Mouse (Mus musculus): ENCODE measurements around the gene Scn4b. TPM values are rescaled to one million over a fixed set of nuclear protein-coding genes. Genes with fewer than 3 reads are reported as not detected.

Scn4b gene
- polyA plus RNA-seq, 1 experiment from 2014 or later: 0.08 TPM

GRCm38 (mm10) chr9:45105596-45106374 lies 32.4 kb upstream of the Scn4b start:
- Histone ChIP-seq H3K36me3 (ENCODE audit: control insufficient read depth, insufficient read depth, low read length) (no peaks in the 10 kb centered on the region), H3K4me2 (no peak overlapping the region), H3K9me3 (ENCODE audit: control insufficient read depth, low read length) (no peaks in the 10 kb centered on the region), H3K4me1 (ENCODE audit: control insufficient read depth, insufficient read depth, low read length) (no peaks in the 10 kb centered on the region), H3K4me3 (ENCODE audit: low read depth, low read length) (no peak overlapping the region), H3K9ac (ENCODE audit: low read length) (no peak overlapping the region), H3K27ac (ENCODE audit: low read depth, low read length) (no peak overlapping the region), H3K27me3 (ENCODE audit: control insufficient read depth, insufficient read depth, low read length) (no peaks in the 10 kb centered on the region)
- ATAC-seq (ENCODE audit: low FRiP score): no peak
- 92% methylated on average over 2 of the region's 2 CpGs for WGBS
- no peak for DNase-seq (ENCODE audit: low spot score, missing footprints)

GRCm38 (mm10) chr9:45115706-45116105 lies 22.5 kb upstream of the Scn4b start:
- peak overlapping the region; percentile 41 for H3K4me2 ChIP-seq
- no peak overlapping the region for H3K27ac ChIP-seq (ENCODE audit: low read depth, low read length)
- 3% methylated on average over 14 of the region's 14 CpGs for WGBS
- H3K27me3 ChIP-seq (ENCODE audit: control insufficient read depth, insufficient read depth, low read length): no peaks in the 10 kb centered on the region; the same call in 1 of the 2 replicates
- no peaks in the 10 kb centered on the region for H3K36me3 ChIP-seq (ENCODE audit: control insufficient read depth, insufficient read depth, low read length)
- no peaks in the 10 kb centered on the region for H3K9me3 ChIP-seq (ENCODE audit: control insufficient read depth, low read length)
- ATAC-seq (ENCODE audit: low FRiP score): 0 out of 2 replicates have a peak, but pooled peaks have one; percentile 38
- peak; percentile 96 for DNase-seq (ENCODE audit: low spot score, missing footprints)
- H3K9ac ChIP-seq (ENCODE audit: low read length): peak overlapping the region; percentile 17; the same call in 1 of the 2 replicates
- peak overlapping the region; percentile 23 for H3K4me3 ChIP-seq (ENCODE audit: low read depth, low read length)
- H3K4me1 ChIP-seq (ENCODE audit: control insufficient read depth, insufficient read depth, low read length): peaks cover 4% of the 10 kb centered on the region; the same call in 1 of the 2 replicates

GRCm38 (mm10) chr9:45116819-45117218 lies 21.4 kb upstream of the Scn4b start:
- WGBS: 70% methylated on average over 9 of the region's 9 CpGs
- DNase-seq (ENCODE audit: low spot score, missing footprints): no peak
- Histone ChIP-seq H3K27ac (ENCODE audit: low read depth, low read length) (no peak overlapping the region), H3K4me3 (ENCODE audit: low read depth, low read length) (no peak overlapping the region), H3K4me1 (ENCODE audit: control insufficient read depth, insufficient read depth, low read length) (peaks cover 4% of the 10 kb centered on the region; the same call in 1 of the 2 replicates), H3K4me2 (no peak overlapping the region), H3K9me3 (ENCODE audit: control insufficient read depth, low read length) (no peaks in the 10 kb centered on the region), H3K9ac (ENCODE audit: low read length) (no peak overlapping the region), H3K36me3 (ENCODE audit: control insufficient read depth, insufficient read depth, low read length) (no peaks in the 10 kb centered on the region), H3K27me3 (ENCODE audit: control insufficient read depth, insufficient read depth, low read length) (no peaks in the 10 kb centered on the region; the same call in 1 of the 2 replicates)
- ATAC-seq (ENCODE audit: low FRiP score): no peak

GRCm38 (mm10) chr9:45117741-45118431 lies 20.3 kb upstream of the Scn4b start, which contains the start of gene Scn2b:
TSS of gene Scn2b (plus strand) at chr9:45117782.
- peak; percentile 95 for DNase-seq (ENCODE audit: low spot score, missing footprints)
- no peaks in the 10 kb centered on the region for H3K36me3 ChIP-seq (ENCODE audit: control insufficient read depth, insufficient read depth, low read length)
- 2% methylated on average over 11 of the region's 13 CpGs for WGBS
- peak within 1 kb of the TSS; percentile 60 for H3K9ac ChIP-seq (ENCODE audit: low read length)
- H3K4me2 ChIP-seq: peak within 1 kb of the TSS; percentile 50
- peaks cover 7% of the 10 kb centered on the region; the same call in 1 of the 2 replicates for H3K4me1 ChIP-seq (ENCODE audit: control insufficient read depth, insufficient read depth, low read length)
- H3K4me3 ChIP-seq (ENCODE audit: low read depth, low read length): peak within 1 kb of the TSS; percentile 46
- ATAC-seq (ENCODE audit: low FRiP score): peak; percentile 51; the same call in 1 of the 2 replicates
- H3K27ac ChIP-seq (ENCODE audit: low read depth, low read length): no peak within 1 kb of the TSS
- H3K9me3 ChIP-seq (ENCODE audit: control insufficient read depth, low read length): no peaks in the 10 kb centered on the region
- no peaks in the 10 kb centered on the region; the same call in 1 of the 2 replicates for H3K27me3 ChIP-seq (ENCODE audit: control insufficient read depth, insufficient read depth, low read length)

- Histone ChIP-seq H3K27ac (ENCODE audit: low read depth, low read length) (no peak overlapping the region), H3K36me3 (ENCODE audit: control insufficient read depth, insufficient read depth, low read length) (no peaks in the 10 kb centered on the region), H3K27me3 (ENCODE audit: control insufficient read depth, insufficient read depth, low read length) (no peaks in the 10 kb centered on the region; the same call in 1 of the 2 replicates), H3K4me1 (ENCODE audit: control insufficient read depth, insufficient read depth, low read length) (peaks cover 7% of the 10 kb centered on the region; the same call in 1 of the 2 replicates), H3K4me3 (ENCODE audit: low read depth, low read length) (peak overlapping the region; percentile 46), H3K9me3 (ENCODE audit: control insufficient read depth, low read length) (no peaks in the 10 kb centered on the region), H3K9ac (ENCODE audit: low read length) (peak overlapping the region; percentile 60), H3K4me2 (peak overlapping the region; percentile 50)
- DNase-seq (ENCODE audit: low spot score, missing footprints) (peak; percentile 85), ATAC-seq (ENCODE audit: low FRiP score) (no peak)
- 31% methylated on average over 10 of the region's 10 CpGs for WGBS
Measured at GRCm38 (mm10) chr9:45118552-45118951, 19.6 kb upstream of the Scn4b start.

- H3K27ac ChIP-seq (ENCODE audit: low read depth, low read length): no peak overlapping the region
- H3K27me3 ChIP-seq (ENCODE audit: control insufficient read depth, insufficient read depth, low read length): no peaks in the 10 kb centered on the region; the same call in 1 of the 2 replicates
- DNase-seq (ENCODE audit: low spot score, missing footprints) (peak; percentile 76), ATAC-seq (ENCODE audit: low FRiP score) (no peak)
- no peaks in the 10 kb centered on the region for H3K36me3 ChIP-seq (ENCODE audit: control insufficient read depth, insufficient read depth, low read length)
- no peak overlapping the region for H3K4me3 ChIP-seq (ENCODE audit: low read depth, low read length)
- WGBS: 91% methylated on average over 8 of the region's 8 CpGs
- H3K9ac ChIP-seq (ENCODE audit: low read length): no peak overlapping the region
- no peaks in the 10 kb centered on the region for H3K9me3 ChIP-seq (ENCODE audit: control insufficient read depth, low read length)
- H3K4me2 ChIP-seq: no peak overlapping the region
- H3K4me1 ChIP-seq (ENCODE audit: control insufficient read depth, insufficient read depth, low read length): peaks cover 7% of the 10 kb centered on the region; the same call in 1 of the 2 replicates
Measured at GRCm38 (mm10) chr9:45119316-45119953, 18.8 kb upstream of the Scn4b start.

- Histone ChIP-seq H3K27me3 (ENCODE audit: control insufficient read depth, insufficient read depth, low read length) (no peaks in the 10 kb centered on the region; the same call in 1 of the 2 replicates), H3K9ac (ENCODE audit: low read length) (no peak overlapping the region), H3K36me3 (ENCODE audit: control insufficient read depth, insufficient read depth, low read length) (no peaks in the 10 kb centered on the region), H3K27ac (ENCODE audit: low read depth, low read length) (no peak overlapping the region), H3K4me1 (ENCODE audit: control insufficient read depth, insufficient read depth, low read length) (peaks cover 7% of the 10 kb centered on the region; the same call in 1 of the 2 replicates), H3K9me3 (ENCODE audit: control insufficient read depth, low read length) (no peaks in the 10 kb centered on the region), H3K4me3 (ENCODE audit: low read depth, low read length) (no peak overlapping the region), H3K4me2 (no peak overlapping the region)
- 91% methylated on average over 14 of the region's 14 CpGs for WGBS
- ATAC-seq (ENCODE audit: low FRiP score) (no peak), DNase-seq (ENCODE audit: low spot score, missing footprints) (peak; percentile 78)
Measured at GRCm38 (mm10) chr9:45119954-45120530, 18.2 kb upstream of the Scn4b start.

GRCm38 (mm10) chr9:45120567-45120966 lies 17.6 kb upstream of the Scn4b start:
- DNase-seq (ENCODE audit: low spot score, missing footprints) (no peak), ATAC-seq (ENCODE audit: low FRiP score) (no peak)
- WGBS: 86% methylated on average over 6 of the region's 6 CpGs
- no peak overlapping the region for H3K27ac ChIP-seq (ENCODE audit: low read depth, low read length)
- H3K4me2 ChIP-seq: no peak overlapping the region
- no peak overlapping the region for H3K9ac ChIP-seq (ENCODE audit: low read length)
- peaks cover 7% of the 10 kb centered on the region; the same call in 1 of the 2 replicates for H3K4me1 ChIP-seq (ENCODE audit: control insufficient read depth, insufficient read depth, low read length)
- H3K4me3 ChIP-seq (ENCODE audit: low read depth, low read length): no peak overlapping the region
- H3K27me3 ChIP-seq (ENCODE audit: control insufficient read depth, insufficient read depth, low read length): no peaks in the 10 kb centered on the region; the same call in 1 of the 2 replicates
- no peaks in the 10 kb centered on the region for H3K9me3 ChIP-seq (ENCODE audit: control insufficient read depth, low read length)
- H3K36me3 ChIP-seq (ENCODE audit: control insufficient read depth, insufficient read depth, low read length): no peaks in the 10 kb centered on the region

Data from midbrain, embryonic 11.5 days (tissue).